Mouse (Mus musculus) inflammation-experienced regulatory T-cells, adult 6 months (primary cell): ENCODE results near the gene Igf2bp2. TPM values are rescaled to one million over a fixed set of nuclear protein-coding genes. Genes with fewer than 3 reads are reported as not detected.

Source experiments
- ATAC-seq: one replicate; pipeline ENCODE4 v1.8.0; 2017
- polyA plus RNA-seq, 3 experiments: library from polyadenylated mRNA; unstranded; fragments of 100-300 nt; shearing (Covaris generic); gene quantifications; one replicate each; pipeline ENCODE4 v1.2.1; 2017

Igf2bp2 gene
- polyA plus RNA-seq = under 1 TPM; 0.47 to 0.88 (median 0.54) TPM

GRCm38 (mm10) chr16:22162512-22163455, at the start of gene Igf2bp2:
Igf2bp2 (minus strand) TSS chr16:22163299.
- ATAC-seq = no peak

GRCm38 (mm10) chr16:22203501-22203900, 40.4 kb upstream of the Igf2bp2 start:
- ATAC-seq = no peak

DNA sequence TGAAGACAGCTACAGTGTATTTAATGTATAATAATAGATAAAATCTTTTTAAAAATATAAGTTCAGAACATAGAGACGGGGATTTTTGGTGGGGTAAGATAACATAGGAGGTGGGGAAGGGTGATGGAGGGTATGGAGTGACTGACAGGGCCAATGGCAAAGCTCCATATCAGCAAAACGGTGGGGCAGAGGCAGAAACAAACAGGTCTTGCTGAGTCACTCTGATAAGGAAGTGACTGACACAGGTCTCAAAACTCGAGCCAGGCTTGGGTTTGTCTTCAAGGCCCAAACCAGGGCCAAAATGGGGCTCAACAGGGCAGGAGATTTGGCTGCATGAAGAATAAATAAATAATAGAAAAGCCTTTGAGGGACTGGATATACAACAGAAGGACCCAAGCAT, 38.8 kb upstream of the Igf2bp2 start:
- no peak for ATAC-seq

- ATAC-seq = no peak
These were observed 37.4 kb upstream of the Igf2bp2 start for GRCm38 (mm10) chr16:22200476-22200875.

GRCm38 (mm10) chr16:22187366-22187765, 24.3 kb upstream of the Igf2bp2 start:
- ATAC-seq = no peak

GRCm38 (mm10) chr16:22185411-22185810, 22.3 kb upstream of the Igf2bp2 start:
- ATAC-seq = no peak

DNA sequence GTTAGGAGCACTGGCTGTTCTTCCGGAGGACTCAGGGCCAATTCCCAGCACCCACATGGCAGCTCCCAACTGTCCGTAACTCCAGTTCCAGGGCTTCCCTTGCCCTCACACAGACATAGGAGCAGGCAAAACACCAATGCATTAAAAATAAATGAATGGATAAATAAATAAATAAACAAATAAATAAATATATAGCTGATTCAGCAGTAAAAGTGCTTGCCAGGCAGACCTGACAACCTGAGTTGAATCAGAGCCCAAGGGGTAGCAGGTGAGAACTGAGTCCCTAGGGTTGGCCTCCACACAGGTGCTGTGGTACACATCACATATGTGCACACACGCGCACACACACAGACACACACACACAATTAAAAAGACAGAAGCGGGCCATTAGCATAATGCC, 21.0 kb upstream of the Igf2bp2 start:
- no peak for ATAC-seq

- no peak for ATAC-seq
These were observed 19.2 kb upstream of the Igf2bp2 start for GRCm38 (mm10) chr16:22182286-22182685.

DNA sequence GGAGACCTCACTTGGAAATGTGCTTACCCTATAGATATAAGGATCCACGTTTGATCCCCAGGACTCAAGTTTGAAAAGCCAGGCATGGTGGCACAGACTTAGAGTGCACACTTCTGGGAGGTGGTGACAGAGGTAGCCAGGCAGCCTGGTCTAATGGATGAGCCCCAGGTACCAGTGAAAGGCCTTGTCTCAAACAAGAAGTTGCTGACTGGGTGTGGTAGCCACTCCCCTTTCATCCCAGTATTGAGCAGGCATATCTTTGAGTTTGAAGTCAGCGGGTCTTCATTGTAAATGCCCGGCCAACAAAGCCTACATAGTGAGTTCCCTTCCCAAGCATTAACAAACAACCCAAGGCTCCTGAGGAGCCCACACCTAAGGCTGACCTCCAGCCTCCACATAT, 15.7 kb upstream of the Igf2bp2 start:
- ATAC-seq = no peak

DNA sequence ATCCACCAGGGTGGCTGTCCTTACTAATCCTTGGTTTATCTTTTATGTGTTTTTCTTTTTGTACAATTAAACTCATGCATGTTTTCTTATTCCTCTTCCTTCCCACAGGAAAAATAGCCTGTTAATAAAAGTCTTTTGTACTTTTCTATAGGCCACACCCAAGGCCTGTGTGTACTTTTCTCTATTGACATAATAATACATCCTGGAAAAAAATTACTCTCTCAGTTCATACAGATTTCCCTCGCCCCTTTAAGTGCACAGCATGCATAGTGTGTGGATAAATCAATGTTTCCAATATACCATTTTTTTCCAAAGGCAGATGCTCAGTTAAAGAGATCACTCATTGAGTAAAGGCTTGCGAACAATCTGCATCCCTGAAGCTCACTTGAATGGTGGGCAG, 14.9 kb upstream of the Igf2bp2 start:
- ATAC-seq = no peak

DNA sequence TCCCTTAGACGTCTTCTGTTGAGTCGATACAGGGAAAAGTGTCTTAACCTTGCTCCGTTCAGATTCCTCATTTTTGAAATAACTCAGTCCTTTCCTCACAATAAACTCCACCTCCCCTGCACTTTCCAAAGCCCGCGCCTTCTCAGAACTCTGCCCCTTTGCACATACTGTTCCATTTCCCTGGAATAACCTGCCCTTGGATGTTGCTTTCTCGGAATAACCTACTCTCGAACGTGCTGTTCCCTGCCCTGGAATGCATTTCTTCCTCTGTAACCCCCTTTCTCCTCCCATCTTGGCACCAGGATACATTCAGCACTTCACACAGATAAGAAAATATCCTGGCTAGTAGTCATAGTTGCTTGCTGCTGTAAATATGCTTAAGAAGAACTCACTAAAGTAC, 5.6 kb upstream of the Igf2bp2 start:
- no peak for ATAC-seq

GRCm38 (mm10) chr16:22165556-22165955, 2.5 kb upstream of the Igf2bp2 start:
- no peak for ATAC-seq

DNA sequence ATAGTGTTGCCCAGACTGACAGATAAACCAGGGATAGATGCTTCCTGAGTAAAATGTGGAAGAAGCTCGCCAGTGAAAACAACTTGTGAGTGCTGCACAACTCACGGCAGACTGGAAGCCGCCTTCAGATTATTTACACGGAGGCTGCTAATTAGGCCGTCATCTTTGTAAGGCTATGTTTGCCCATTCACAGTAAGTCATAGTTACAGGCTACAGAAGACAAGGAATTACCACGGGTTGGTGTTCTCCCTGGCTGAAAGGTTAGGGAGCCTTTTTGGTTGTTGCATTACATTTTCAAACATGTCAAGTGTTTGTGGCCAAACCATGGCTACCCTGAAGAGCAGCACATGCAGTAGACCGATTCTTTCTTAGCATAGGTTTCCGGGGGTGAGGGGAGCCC, 1.3 kb upstream of the Igf2bp2 start:
- ATAC-seq = no peak

DNA sequence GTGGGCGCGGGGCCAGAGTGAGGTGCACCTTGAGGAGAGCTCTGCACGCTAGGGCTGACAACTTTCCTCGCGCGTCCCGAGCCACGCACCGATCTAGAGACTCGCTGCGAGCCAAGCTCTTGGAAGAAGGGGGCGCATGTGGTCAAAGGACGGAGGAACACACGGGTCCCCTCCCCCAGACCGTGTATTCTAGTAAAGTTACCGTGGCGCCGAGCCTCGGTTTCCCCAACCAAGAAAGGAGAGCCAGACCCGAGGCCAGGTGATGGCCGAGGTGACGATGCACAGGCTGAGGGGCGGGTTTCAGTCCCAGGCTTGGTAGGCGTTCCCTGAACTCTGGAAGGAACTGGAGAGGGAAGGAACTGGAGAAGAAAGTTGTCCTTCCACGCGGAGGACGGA, 355 bp upstream of the Igf2bp2 start:
- ATAC-seq = no peak

- ATAC-seq = no peak
These were observed 1.0 kb downstream of the Igf2bp2 start for GRCm38 (mm10) chr16:22162066-22162511.

DNA sequence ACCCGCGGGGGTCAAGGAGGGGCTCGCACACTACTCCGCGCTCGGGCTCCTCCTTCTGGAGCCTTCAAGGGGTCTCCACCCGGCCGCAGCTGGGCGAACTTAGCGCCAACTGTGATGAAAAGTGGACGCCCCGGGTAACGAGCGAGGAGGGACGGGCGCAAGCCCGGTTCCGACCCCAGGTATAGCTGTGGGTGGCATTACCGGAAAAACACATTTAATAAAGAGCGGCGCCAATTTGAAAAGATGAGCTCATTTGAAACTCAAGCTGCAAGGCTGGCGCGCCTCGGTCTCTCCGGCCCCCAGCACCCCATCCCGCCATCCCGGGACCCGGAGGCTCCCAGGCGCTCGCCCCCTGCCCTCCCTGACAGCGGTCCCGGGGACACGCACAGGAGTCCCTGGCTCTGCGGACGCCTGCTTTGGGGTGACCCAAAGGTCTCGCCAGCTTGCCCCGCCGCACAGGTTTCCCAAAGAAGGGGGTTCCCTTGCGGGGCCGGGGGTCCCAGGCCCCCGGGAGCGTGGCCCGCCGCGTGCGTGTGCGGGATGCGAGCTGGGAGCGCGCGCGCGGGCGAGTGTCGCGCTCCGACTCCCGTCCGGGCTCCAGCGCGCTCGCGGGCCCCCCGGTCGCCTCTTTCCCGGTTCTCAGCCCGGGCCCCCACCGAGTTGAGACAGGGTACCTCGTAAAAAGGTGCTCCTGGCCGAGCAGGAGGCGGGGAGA, 1.6 kb downstream of the Igf2bp2 start:
- ATAC-seq = no peak

DNA sequence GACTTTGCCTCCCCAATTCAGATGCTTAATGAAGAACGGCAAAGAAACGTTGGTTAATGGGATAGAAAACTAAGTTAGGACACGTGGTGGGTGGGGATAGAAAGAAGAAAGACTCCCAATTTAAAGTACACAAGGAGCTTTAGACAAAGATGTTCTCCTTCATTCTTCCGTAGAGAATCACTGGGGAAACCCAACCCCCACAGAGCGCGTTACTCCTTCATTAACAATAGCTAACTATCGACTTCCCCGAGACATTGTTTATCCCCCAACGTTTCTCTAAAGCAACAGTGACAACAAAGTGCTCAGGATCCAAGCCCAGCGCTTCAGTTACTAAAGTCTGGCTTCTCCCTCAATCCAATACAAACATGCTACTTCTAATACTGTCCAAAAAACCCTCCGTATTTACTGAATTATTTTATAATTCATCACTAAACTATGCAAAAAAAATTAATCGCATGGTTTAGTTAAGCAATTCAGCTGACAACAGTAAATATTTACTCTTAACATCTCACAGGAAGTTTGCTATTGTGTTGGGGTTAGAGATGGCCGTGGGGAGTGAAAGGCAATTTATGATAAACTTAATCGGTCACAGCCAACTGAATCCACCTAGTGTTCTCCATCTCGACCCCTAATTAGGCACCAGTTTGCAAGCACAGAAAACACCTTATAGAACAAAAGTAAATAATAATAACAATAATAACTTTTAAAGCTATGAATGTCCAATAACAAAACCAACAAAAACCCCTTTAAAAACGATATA, 2.5 kb downstream of the Igf2bp2 start:
- no peak for ATAC-seq

- no peak for ATAC-seq
These were observed 10.1 kb downstream of the Igf2bp2 start for GRCm38 (mm10) chr16:22152941-22153444.

DNA sequence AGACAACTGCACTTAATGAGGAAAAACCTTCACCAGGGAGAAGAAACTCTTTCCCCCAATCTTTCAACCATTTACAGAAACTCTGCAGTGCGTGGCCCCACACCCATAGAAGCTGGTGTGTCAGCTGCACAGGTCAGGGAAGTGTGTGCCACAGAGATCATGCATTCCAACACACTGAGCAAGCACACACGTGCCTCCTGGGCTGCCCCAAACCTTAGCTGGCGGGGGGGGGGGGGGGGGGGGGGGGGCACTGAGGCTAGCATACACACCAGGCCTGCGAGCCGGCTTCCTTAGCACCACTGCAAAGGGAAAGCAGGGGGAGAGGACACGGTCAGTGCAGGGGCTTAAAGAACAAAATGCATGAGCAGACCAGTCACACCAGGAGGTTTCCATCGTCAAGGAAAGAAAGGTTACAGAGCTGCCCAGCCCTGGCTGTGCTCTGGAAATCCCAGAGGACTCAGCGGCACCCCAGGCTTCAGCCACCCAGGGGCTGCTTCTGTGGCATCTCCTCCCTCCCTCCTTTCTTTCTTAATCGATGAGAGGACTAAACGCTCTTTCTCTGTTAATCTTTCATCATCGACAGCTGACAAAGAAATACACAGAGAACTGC, 11.3 kb downstream of the Igf2bp2 start:
- no peak for ATAC-seq

DNA sequence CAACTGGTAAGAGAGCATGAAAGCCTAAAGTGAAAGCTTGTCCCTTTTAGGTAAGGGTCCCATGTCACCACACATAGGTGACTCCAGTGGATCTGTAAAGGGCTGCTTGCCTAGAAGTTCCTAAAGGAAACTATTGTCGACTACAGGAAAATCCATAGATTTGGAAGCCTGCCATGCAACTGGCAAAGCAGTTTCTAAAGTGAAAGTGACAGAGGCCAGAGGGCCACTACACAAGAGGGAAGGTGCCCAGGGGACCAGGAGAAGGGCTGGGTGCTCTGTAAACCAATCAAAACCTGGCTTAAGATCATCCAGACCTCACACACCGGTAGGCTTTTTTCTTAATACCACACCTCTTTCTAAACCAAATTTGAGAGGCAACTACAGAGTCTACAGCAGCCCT, 12.7 kb downstream of the Igf2bp2 start:
- ATAC-seq = no peak

DNA sequence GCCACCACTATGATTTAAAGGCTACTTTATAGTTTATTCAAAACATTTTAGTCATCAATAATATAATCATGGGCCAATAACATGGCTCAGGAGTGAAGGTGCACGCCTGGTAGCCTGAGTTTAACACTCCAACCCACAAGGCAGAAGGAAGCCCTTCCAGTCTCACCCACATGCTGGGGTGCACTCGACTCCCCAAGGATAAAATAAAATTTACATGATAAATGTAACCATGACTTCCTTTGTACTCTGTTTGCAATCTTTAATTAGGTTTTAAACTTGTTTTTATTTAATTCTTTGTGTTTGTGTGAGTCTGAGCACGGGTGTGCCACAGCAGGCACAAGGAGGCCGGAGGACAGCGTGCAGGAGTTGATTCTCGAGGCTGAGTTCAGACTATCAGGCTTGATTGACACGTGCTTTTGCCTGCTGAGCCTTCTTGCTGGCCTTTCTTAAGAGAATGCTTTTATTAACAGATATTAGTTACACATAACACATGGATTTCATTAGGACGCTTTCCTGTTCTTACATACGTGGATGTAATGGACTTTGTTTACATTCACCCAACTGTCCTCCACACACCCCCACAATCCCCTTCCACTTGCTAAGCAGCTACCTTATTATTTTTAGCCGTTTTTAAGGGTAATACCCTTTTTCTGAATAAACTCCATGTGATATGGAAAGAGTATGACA, 13.3 kb downstream of the Igf2bp2 start:
- no peak for ATAC-seq

GRCm38 (mm10) chr16:22149076-22149475, 14.0 kb downstream of the Igf2bp2 start:
- ATAC-seq = no peak
